Mouse (Mus musculus): ENCODE data around the gene Spryd4.
"Not testable (repeated sequence)": the region's sequence is repeated elsewhere in the genome, so short reads cannot be mapped to it uniquely, and the experiment has no call there.

The Spryd4 gene

DNA sequence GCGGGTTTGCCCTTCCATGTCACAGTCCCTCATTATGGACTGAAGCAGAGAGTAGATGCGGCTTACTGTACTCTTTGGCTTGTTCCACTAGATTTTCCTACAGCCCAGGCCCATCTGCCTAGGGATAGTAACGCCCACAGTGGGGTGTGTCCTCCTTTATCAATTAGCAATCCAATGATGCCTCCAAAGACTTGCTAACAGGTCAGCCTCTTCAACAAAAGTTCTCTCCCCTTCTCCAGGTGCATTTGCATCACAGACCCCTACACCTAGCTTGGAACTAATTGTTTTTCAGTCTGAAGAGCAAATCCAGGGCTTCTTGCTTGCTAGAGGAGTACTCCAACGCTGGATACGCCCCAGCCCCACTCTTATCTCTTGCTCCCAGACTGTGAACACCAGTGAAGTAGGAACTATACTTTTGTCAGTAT, 24.4 kb downstream of the Spryd4 start:
- no peak for DNase-seq (ENCODE audit: low spot score in 2 of 2)

DNA sequence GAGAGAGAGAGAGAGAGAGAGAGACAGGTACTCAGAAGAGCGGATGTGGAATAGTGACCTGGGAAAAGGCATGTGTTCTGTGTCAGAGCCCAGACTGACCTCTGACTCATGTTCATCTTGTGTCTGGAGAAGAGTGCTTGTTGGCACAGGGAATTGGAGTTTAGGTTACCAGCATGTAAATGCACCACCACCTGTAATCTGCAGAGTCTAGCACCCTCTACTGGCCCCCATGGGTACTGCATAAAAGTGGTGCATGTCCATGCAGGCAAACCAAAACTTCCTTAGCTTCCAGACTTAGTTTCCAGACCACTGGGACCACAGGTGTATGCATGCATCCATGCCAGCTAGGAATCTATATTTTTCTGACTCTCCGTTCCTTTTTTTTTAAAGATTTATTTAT, 25.6 kb downstream of the Spryd4 start:
- peak; percentile 65 to 68 for DNase-seq (ENCODE audit: low spot score in 2 of 2)

DNA sequence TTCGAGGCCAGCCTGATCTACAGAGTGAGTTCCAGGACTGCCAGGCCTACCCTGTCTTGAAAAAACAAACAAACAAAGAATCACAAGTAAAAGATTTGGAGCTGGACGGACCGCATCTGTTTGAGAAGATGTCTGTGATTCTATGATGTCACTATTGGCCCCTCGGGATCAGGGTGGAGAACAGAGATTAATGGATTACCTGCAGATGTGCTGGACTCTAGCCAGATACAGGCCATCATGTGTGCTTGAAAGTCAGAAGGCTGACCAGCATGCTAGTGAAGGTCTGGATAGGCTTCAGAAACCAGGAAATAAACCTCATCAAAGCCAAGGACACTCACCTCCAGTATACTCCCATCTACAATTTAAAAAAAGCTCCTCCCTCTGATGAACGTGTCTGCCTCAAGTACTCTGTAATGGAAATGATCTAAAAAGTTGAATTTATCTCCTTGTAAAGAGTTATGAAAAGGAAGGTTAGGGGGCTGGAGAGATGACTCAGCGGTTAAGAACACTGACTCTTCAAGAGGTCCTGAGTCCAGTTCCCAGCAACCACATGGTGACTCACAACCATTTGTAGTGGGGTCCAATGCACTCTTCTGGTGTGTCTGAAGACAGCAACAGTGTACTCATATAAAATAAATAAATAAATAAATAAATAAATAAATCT, 26.2 kb downstream of the Spryd4 start:
- no peak for DNase-seq (ENCODE audit: low spot score in 2 of 2)

DNA sequence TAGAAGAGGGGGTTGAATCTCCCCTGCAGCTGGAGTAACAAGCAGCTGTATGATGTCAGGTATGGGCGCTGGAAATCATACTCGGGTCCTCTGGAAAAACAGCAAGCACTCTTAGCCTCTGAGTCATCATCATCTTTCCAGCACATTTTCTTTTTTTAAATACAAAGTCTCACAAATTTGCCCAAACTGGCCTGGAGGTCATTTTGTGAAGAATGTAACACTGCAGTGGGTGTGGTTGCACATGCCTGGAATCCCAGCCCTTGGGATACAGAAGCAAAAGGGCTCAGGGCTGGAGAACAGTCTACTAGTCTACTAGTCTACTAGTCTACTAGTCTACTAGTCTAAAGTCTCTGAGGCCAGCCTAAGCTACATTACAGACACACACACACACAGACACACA, 27.3 kb downstream of the Spryd4 start:
- DNase-seq (ENCODE audit: low spot score in 2 of 2) = no peak

DNA sequence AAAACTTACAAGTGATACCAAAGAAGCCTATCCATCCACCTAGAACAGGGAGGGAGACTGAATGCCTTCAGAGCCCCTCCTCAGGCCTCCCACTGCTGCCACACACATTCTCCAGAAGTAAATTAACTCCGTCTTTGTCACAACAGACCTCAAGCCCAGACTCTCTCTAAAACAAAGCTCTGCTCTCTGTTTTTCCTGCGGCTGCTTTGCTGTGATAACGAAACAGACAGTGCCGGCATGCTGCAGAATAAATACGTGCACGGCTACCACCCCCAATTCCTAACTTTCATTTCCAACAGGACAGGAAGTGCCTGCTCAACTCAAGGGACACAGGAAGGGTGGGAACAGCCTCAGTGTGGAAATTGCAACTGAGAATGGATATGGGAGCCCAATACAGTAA, 31.6 kb downstream of the Spryd4 start, which contains the start of gene Rbms2:
TSS of gene Rbms2 (minus strand) at position 309 of the 400 bp plus-strand sequence.
- no peak for DNase-seq (ENCODE audit: low spot score in 2 of 2)

DNA sequence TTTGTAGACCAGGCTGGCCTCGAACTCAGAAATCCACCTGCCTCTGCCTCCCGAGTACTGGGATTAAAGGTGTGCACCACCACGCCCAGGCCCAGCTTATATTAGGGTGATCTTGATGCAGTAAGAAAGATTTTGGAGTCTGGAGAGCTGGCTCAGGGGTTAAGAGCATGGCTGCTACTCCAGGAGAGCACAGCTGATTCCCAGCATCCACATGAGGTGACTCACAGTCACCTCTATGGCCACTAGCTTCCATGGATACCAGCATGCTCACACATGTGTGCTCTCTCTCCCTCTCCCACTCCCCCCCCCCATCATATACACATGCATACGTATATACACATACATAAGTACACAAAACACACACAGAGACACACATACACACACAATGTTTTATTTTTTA, 34.3 kb downstream of the Spryd4 start:
- no peak for DNase-seq (ENCODE audit: low spot score in 2 of 2)

DNA sequence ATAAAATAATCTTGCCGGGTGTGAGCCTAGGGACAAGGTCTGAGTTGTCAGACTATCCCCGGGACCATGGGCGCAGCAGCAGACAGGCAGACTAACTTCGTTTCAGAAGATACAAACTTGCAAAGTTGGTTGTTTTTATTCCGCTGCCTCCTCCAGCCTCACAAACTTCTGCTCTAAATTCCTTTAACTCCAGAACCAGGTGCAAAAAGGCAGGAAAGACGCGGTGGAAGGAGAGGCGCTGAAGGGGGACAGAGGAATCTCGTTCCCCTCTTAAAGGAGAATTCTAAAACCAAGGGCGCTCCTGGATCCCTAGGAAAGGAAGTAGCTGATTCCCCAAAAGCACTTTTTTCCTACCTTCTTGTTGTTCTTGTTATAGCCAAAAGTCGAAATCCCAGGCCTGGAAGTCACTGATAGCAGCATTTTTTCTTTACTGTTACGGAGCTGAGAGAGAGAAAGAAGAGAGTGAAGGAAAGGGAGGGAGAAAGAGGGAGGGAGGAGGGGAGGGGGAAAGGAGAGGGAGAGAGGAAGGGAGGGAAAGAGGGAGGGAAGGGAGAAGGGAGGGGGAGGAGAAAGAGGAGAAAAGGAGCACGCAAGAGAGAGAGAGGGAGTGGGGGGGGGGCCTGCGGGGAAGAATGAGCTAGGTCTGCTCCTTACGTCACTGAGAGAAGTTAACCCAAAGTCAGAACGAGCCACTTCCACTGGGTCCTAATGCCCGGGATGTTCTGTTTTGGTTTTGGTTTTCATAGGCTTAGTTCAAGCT, 35.4 kb downstream of the Spryd4 start:
- peak in 1 of 2 experiments; percentile 13 for DNase-seq (ENCODE audit: low spot score in 2 of 2)

DNA sequence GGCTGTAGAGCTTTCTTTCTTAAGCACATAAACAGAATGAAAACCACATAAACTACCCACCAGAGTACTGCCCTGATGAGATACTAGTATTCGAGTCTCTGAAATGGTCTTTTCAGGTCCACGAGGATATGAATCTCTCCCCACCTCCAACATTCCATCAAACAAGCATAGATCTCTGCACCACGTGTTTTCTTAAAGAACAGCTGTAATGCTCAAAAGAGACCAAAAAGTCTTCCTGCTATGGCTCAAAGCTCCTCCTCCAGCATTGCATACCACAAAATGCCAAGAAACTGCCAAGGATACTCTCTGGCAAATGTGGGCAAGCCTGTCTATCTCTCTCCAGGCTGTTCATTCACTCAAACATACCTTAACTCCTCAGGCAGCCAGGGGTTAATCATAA, 36.3 kb downstream of the Spryd4 start:
- DNase-seq (ENCODE audit: low spot score in 2 of 2) = no peak

DNA sequence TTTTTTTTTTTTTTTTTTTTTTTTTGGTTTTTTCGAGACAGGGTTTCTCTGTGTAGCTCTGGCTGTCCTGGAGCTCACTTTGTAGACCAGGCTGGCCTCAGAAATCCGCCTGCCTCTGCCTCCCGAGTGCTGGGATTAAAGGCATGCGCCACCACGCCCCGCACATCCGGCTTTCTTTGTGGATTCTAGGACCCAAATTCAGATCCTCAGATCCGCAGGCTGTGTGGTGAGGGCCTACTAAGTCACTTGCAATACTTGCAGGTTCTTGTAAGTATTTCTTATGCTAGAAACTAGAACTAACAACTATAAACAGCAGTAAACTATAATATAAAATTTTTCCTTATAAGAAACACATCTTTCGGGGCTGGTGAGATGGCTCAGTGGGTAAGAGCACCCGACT, 40.3 kb downstream of the Spryd4 start:
- not testable (repeated sequence) for DNase-seq (ENCODE audit: low spot score in 2 of 2)

DNA sequence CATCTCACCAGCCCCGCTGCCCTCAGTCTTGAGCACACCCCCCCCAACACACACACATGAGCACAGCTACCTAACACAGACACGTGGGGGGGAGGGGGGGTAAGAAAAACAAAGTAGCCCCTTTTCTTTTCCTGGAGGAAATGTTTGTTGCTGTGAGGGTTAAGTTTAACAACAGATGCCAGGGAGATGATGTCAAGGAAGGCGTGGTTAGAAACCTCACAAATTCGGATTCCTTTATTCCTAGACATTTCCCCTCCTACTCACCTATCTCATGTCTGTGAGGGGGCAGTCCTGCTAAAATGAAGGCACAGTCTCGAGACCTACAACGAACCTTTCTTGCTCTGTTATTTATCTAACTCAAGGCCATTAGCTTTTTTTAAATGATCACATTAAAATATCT, 44.5 kb downstream of the Spryd4 start:
- DNase-seq (ENCODE audit: low spot score in 2 of 2) = no peak

DNA sequence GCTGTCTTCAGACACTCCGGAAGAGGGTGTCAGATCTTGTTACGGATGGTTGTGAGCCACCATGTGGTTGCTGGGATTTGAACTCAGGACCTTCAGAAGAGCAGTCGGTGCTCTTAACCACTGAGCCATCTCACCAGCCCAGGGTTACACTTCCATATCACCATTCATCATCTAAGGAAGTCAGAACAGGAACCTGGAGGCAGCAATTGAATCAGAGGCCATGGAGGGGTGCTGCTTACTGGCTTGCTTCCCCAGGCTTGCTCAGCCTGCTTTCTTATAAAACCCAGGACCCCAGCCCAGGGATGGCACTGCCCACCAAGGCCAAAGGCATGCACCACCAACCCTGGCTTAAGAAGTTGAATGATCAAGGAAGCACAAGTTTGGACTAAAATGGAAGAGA, 45.9 kb downstream of the Spryd4 start:
- DNase-seq (ENCODE audit: low spot score in 2 of 2) = not testable (repeated sequence)

All from frontal cortex, postnatal 25 days (tissue).